Mouse (Mus musculus) limb, embryonic 10.5 days (tissue): ENCODE measurements at regions not wholly inside any gene's neighbourhood (a gene's known extent, or its start where the extent isn't known, plus 50 kb on each side); places are given as distances from the start of the nearest gene placed in this dataset.
"Not testable (repeated sequence)": the region's sequence is repeated elsewhere in the genome, so short reads cannot be mapped to it uniquely, and the experiment has no call there.

Experiments used
- DNase-seq: peaks from one replicate; pipeline ENCODE4 v3.0.0-alpha.2; 2017; ENCODE audit warnings: low spot score
- H3K27ac ChIP-seq: fragments of 300-500 bp; sonication (generic); 2 replicates; pipeline ENCODE4 v1.5.1; 2016; ENCODE audit warnings: mild to moderate bottlenecking
- H3K27me3 ChIP-seq: fragments of 300-500 bp; sonication (generic); 2 replicates; pipeline ENCODE4 v1.6.1; 2016; ENCODE audit warnings: low read depth, mild to moderate bottlenecking; ENCODE audit not compliant: poor library complexity, severe bottlenecking
- H3K36me3 ChIP-seq: fragments of 300-500 bp; sonication (generic); 2 replicates; pipeline ENCODE4 v1.6.1; 2016; ENCODE audit warnings: mild to moderate bottlenecking, moderate library complexity
- H3K4me1 ChIP-seq: fragments of 300-500 bp; sonication (generic); 2 replicates; pipeline ENCODE4 v1.6.1; 2016
- H3K4me3 ChIP-seq: fragments of 300-500 bp; sonication (generic); 2 replicates; pipeline ENCODE4 v1.5.1; 2016; ENCODE audit warnings: mild to moderate bottlenecking, moderate library complexity
- H3K9me3 ChIP-seq: fragments of 300-500 bp; sonication (generic); replicated peaks from 2 replicates; pipeline ENCODE4 v1.6.1; 2016; ENCODE audit warnings: mild to moderate bottlenecking
- WGBS: fragments of 180-500 bp; shearing (Covaris S2); methylation state at CpG from one replicate; pipeline ENCODE4 v1.1.7; 2016; 5-methylcytosine and 5-hydroxymethylcytosine counted together

DNA sequence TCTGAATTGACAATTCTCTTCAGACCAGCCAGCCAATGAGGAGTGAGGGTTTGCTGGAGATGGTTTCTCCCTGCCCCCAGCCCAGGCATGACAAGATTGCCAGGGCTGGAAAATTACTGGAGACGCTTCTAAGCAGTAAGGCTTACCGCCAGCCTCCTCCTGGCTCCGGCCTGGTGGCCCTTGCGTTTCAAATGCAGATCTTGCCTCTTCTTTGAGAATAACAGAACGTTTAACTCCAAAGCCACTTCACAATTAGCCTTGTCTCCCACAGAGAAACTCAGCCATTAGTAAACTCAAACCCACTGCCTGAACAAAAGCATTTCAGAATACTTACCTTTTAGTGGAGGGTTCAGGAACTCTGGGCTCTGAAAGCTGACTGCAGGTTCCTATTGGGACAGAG lies 150.6 kb upstream of the Ajap1 start:
- no peak overlapping the region for H3K27ac ChIP-seq
- H3K9me3 ChIP-seq: no peaks in the 10 kb centered on the region
- peaks cover 12% of the 10 kb centered on the region; the same call in 1 of the 2 replicates for H3K27me3 ChIP-seq
- 28% methylated on average over 5 of the region's 5 CpGs for WGBS
- DNase-seq: no peak
- H3K4me3 ChIP-seq: no peak overlapping the region
- H3K36me3 ChIP-seq: no peaks in the 10 kb centered on the region
- no peaks in the 10 kb centered on the region for H3K4me1 ChIP-seq

DNA sequence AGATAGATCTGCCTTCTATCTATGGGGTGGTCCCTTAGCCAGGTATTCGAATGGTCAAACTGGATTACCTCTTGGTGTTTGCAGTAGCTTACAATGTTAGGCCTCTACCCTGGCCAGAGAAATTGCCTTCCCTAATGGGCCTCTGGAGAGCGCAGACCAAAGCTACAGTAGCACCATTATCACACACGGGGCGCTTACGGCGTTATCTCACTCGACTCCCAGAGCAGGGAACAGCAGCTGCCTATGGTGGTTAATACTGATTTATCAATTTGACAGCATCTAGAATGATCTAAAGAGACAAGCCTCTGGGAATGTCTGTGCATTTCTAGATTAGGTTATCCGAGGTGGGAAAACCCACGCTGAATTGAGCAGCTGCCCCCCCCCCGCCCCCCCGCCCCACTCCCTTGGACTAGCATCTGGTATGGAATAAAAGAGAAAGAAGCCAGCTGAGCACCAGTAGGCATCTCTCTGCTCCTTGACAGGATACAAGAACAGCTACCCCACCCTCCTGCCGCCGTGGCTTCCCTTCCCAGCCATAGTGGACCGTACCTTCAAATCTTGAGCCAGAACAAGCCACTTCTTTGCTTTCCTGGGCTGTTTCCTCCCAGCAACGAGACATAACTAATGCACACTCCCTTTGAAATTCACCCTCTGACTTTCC lies 151.7 kb upstream of the Ajap1 start:
- no peak overlapping the region for H3K4me3 ChIP-seq
- H3K9me3 ChIP-seq: no peaks in the 10 kb centered on the region
- WGBS: 55% methylated on average over 15 of the region's 15 CpGs
- H3K4me1 ChIP-seq: no peaks in the 10 kb centered on the region
- H3K36me3 ChIP-seq: no peaks in the 10 kb centered on the region
- H3K27ac ChIP-seq: no peak overlapping the region
- peaks cover 12% of the 10 kb centered on the region; the same call in 1 of the 2 replicates for H3K27me3 ChIP-seq
- DNase-seq: no peak

DNA sequence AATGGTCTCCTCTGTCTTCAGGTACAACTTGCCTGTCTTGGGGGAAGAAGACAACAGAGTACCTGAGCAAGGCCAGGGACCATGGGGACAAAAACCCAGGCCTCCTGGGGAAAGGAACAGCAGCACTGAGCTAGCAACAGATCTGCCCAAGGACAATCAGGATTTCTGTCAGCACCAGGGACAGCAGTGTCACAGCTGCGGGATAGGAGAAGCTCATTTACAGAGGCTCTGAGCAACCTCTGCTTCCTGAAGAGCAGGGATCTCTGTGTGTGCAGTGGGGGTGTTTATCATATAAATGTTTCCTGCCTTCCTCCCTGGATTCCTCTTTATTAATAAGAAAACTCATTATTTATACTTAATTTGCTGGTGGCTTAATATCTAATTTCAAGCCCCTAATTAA lies 155.4 kb upstream of the Ajap1 start:
- WGBS: 0% methylated on average over 1 of the region's 1 CpGs
- H3K36me3 ChIP-seq: no peaks in the 10 kb centered on the region
- peak; percentile 38 for DNase-seq

DNA sequence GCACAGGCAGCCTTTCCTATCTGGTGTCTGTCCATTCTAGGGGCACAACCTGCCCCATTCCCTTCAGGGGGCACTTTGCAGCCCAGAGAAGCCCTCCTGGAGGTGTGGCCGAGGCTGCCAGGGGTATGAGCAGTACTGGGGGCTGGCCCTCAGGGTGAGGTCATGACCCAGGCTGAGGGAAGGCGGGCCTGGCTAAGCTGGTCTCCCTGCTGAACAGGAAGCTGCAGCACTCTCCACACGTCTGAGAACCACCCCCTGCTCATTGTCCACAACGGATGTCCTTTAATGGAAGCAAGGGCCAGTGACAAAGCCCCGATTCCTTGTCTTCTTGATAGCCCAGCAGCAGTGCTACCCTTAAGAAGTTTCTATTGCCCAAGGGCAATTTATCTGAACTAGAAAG lies 169.2 kb upstream of the Ajap1 start:
- H3K9me3 ChIP-seq: no peaks in the 10 kb centered on the region
- peaks cover 17% of the 10 kb centered on the region for H3K4me1 ChIP-seq
- 5% methylated on average over 5 of the region's 5 CpGs for WGBS
- H3K4me3 ChIP-seq: no peak overlapping the region
- H3K27ac ChIP-seq: peak overlapping the region; percentile 53
- no peaks in the 10 kb centered on the region for H3K27me3 ChIP-seq
- peak; percentile 34 for DNase-seq
- H3K36me3 ChIP-seq: no peaks in the 10 kb centered on the region

More for the DNA sequence above, 155.4 kb upstream of the Ajap1 start:
- H3K9me3 ChIP-seq: no peaks in the 10 kb centered on the region
- H3K4me1 ChIP-seq: no peaks in the 10 kb centered on the region
- no peak overlapping the region for H3K27ac ChIP-seq
- no peak overlapping the region for H3K4me3 ChIP-seq
- H3K27me3 ChIP-seq: peaks cover 12% of the 10 kb centered on the region; the same call in 1 of the 2 replicates

DNA sequence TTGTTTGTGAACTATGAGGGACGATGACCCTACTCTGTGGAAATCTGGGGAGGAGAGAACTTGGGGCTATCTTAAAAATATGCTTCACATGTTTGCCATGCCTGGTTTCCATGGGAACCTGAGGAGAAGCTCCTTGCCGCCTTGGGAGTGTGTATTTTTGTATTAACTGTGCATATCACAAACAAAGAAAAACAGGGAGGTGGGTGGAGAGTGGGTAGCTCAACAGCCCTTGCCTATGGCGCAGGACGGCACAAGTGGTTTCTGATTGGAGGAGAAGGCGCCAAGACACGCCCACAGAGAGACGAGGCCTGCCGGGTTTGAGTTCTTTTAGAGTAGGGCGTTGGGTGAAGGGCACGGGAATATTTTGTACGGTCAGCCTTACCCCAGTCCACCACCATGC lies 170.2 kb upstream of the Ajap1 start:
- Histone ChIP-seq H3K4me3 (no peak overlapping the region), H3K4me1 (peaks cover 17% of the 10 kb centered on the region), H3K9me3 (no peaks in the 10 kb centered on the region), H3K36me3 (no peaks in the 10 kb centered on the region), H3K27me3 (no peaks in the 10 kb centered on the region), H3K27ac (no peak overlapping the region)
- WGBS: 90% methylated on average over 11 of the region's 11 CpGs
- DNase-seq: no peak

DNA sequence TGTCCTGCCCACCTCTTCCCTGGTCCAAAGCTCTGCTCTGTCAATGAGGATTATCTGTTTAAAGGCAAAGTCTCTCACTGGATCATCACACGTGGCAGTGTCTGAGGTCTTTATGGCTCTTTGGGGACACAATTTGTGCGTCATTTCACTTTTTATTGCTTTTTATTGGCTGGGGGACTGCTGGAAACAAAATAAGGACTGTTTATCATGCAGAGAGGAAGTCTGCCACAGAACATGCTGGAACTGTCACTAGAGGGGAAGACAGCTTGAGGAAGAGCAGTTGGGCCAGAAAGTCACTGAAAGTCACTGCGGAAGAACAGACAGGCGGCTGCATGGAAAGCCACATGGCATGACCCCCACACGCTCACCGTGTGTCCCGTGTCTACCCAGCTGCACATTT lies 180.1 kb upstream of the Ajap1 start:
- no peak for DNase-seq
- 0 out of 2 replicates have a peak, but pooled peaks cover 5% of the 10 kb centered on the region for H3K4me1 ChIP-seq
- no peak overlapping the region for H3K4me3 ChIP-seq
- no peaks in the 10 kb centered on the region for H3K27me3 ChIP-seq
- H3K9me3 ChIP-seq: no peaks in the 10 kb centered on the region
- no peaks in the 10 kb centered on the region for H3K36me3 ChIP-seq
- WGBS: 77% methylated on average over 7 of the region's 7 CpGs
- no peak overlapping the region for H3K27ac ChIP-seq

DNA sequence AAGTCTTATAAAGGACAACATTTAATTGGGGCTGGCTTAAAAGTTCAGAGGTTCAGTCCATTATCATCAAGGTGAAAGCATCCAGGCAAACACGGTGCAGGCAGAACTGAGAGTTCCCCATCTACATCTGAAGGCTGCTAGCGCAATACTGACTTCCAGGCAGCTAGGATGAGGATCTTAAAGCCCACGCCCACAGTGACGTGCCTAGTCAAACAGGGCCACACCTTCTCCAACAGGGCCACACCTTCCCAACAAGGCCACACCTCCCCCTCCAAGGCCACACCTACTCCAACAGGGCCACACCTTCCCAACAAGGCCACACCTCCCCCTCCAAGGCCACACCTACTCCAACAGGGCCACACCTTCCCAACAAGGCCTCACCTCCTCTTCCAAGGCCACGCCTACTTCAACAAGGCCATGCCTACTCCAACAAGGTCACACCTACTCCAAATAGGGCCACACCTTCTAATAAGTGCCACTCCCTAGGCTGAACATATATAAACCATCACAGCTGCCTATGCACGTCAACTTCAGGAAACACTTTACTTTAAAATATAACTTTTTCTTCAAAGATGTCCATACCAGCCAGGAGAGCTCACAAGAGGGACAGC lies 184.1 kb upstream of the Ajap1 start:
- H3K27me3 ChIP-seq, DNase-seq, H3K9me3 ChIP-seq, H3K27ac ChIP-seq, H3K36me3 ChIP-seq, H3K4me3 ChIP-seq, H3K4me1 ChIP-seq: not testable (repeated sequence)
- WGBS: 74% methylated on average over 6 of the region's 6 CpGs

DNA sequence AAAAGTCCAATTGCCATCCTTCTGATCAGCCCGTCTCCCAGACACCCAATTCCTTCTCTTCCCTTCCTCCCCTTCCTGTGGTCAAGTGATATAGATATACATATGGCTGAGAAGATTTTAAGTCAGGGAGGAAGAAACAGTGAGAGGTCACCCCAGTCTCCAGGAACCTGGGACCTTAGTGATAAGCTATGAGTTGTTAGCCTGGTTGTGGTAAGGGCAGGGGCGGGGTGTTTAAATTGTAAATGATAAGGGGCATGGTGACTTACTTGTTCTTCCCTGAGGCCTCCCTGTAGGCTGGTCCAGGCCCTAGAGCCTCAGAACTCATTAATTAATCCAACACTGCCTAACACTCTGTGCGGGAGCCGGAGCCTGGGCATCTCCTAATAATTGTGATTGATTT lies 186.5 kb upstream of the Ajap1 start:
- DNase-seq: no peak
- WGBS: 89% methylated on average over 4 of the region's 4 CpGs
- H3K4me1 ChIP-seq: no peaks in the 10 kb centered on the region
- H3K4me3 ChIP-seq: no peak overlapping the region
- H3K9me3 ChIP-seq: no peaks in the 10 kb centered on the region
- no peaks in the 10 kb centered on the region for H3K36me3 ChIP-seq
- no peaks in the 10 kb centered on the region for H3K27me3 ChIP-seq
- no peak overlapping the region for H3K27ac ChIP-seq

DNA sequence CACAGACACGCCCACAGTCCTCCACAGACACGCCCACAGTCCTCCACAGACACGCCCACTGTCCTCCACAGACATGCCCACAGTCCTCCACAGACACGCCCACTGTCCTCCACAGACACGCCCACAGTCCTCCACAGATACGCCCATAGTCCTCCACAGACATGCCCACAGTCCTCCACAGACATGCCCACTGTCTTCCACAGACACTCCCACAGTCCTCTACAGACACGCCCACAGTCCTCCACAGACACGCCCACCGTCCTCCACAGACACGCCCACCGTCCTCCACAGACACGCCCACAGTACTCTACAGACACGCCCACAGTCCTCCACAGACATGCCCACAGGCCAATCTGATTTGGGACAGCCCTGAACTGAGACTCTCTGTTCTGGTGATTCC lies 187.6 kb upstream of the Ajap1 start:
- no peak overlapping the region for H3K4me3 ChIP-seq
- H3K27ac ChIP-seq: no peak overlapping the region
- no peaks in the 10 kb centered on the region for H3K4me1 ChIP-seq
- WGBS: 86% methylated on average over 13 of the region's 13 CpGs
- no peaks in the 10 kb centered on the region for H3K27me3 ChIP-seq
- H3K36me3 ChIP-seq: no peaks in the 10 kb centered on the region
- no peak for DNase-seq
- no peaks in the 10 kb centered on the region for H3K9me3 ChIP-seq

DNA sequence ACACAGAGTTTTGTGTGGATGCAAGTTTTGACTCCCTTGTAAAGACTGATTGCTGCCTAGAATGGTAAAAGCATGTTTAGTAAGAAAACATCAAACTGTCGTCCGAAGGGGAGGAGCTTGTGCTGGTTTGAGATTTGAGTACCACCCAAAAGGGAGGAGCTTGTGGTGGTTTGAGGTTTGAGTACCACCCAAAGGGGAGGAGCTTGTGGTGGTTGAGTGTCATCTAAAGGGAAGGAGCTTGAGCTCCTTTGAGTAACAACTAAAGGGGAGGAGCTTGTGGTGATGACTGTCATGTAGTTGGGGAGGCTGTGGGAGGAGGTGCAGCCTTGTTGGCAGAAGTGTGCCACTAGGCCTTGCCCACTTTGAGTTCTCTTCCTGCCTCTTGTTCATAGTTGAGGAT lies 192.8 kb upstream of the Ajap1 start:
- Histone ChIP-seq H3K9me3 (no peaks in the 10 kb centered on the region), H3K27ac (no peak overlapping the region), H3K4me3 (no peak overlapping the region), H3K27me3 (no peaks in the 10 kb centered on the region), H3K36me3 (no peaks in the 10 kb centered on the region), H3K4me1 (no peaks in the 10 kb centered on the region)
- 87% methylated on average over 2 of the region's 2 CpGs for WGBS
- DNase-seq: no peak

DNA sequence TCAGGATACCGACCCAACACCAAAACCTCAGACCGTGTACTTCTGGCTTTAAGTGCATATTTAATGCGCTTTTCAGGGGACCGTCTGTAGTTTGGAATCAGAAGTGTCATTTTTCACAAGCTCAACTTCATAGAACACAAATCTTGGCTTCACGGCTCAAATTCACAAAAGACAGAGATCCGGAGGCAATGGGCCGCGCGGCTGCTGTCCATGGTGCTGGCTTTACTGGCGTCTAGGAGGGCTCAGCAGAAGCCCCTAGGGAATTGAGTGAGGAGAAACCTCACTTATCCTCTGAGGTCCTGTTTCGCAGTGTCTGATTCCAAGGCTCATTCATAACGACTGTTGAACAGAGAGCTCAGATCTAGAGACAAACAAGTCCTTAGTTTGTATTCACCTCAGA lies 196.5 kb upstream of the Ajap1 start:
- Histone ChIP-seq H3K27ac (no peak overlapping the region), H3K4me1 (no peaks in the 10 kb centered on the region), H3K27me3 (no peaks in the 10 kb centered on the region), H3K36me3 (no peaks in the 10 kb centered on the region), H3K4me3 (no peak overlapping the region), H3K9me3 (no peaks in the 10 kb centered on the region)
- DNase-seq: peak; percentile 79
- 36% methylated on average over 12 of the region's 12 CpGs for WGBS

DNA sequence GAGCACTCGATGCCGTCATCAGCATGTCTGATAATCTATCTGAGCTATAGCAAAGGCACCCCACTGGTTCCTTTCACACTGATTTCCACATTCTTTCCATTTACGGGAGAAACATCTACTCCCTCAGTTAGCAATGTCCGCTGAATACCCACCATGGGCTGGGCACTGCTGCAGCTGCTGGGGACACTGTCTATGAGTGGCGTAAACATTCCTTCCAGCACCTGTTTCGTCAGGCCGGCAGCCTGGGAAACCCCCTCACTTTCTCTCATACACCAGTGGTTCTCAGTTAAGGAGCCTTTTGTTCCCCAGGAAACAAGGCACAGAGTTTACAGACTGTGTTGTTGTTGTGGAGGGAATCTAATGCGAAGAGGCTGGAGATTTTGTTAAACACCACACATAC lies 205.8 kb upstream of the Ajap1 start:
- Histone ChIP-seq H3K4me3 (no peak overlapping the region), H3K4me1 (0 out of 2 replicates have a peak, but pooled peaks cover under 1% of the 10 kb centered on the region), H3K9me3 (no peaks in the 10 kb centered on the region), H3K27ac (no peak overlapping the region), H3K27me3 (no peaks in the 10 kb centered on the region), H3K36me3 (no peaks in the 10 kb centered on the region)
- 84% methylated on average over 8 of the region's 8 CpGs for WGBS
- DNase-seq: no peak

DNA sequence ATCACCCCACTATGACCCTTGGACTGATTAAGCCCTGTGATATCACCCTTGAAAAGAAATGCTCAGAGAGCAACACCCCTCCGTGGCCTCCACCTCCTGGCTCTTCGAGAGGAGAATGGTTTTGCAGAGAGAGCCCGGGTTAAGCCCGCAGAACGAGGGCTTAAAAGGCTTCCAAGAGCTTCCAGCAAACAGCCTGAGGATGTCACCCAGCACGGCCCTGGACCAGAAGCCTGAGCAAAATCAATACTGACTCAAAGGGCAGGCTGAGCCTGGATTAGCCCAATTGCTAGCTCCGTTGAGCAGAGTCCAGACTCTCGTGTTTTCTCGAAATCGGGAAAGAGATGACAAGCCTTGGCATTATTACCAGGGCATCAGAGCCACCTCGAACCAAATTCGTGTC lies 211.3 kb upstream of the Ajap1 start:
- Histone ChIP-seq H3K36me3 (no peaks in the 10 kb centered on the region), H3K9me3 (no peaks in the 10 kb centered on the region), H3K27me3 (no peaks in the 10 kb centered on the region), H3K27ac (no peak overlapping the region), H3K4me1 (peaks cover 13% of the 10 kb centered on the region), H3K4me3 (no peak overlapping the region)
- WGBS: 85% methylated on average over 12 of the region's 12 CpGs
- no peak for DNase-seq
